In genomic region chr3:127639875-127640761, GRCm38 (mm10) we compare ENCODE assay signal across 7 mouse cellular contexts. TPM values are rescaled to one million over a fixed set of nuclear protein-coding genes. Genes with fewer than 3 reads are reported as not detected.
DNase-seq lines count a peak whose midpoint lies in the region; ATAC-seq and TF ChIP-seq lines count a peak whose summit lies in the region.

No protein-coding gene starts in this region.

- peak; percentile 73 for DNase-seq in B cell, adult 2 months
- peak; percentile 73 for DNase-seq in CD4-positive, CD25-positive, alpha-beta regulatory T cell, adult 2 months (ENCODE audit: low read depth, low spot score)
- DNase-seq in liver, embryonic 14.5 days (ENCODE audit: low read depth in 3 of 3, low spot score in 3 of 3): no peak
- DNase-seq in retina, postnatal 1 day: peak; percentile 88
- no peak for DNase-seq in spleen, postnatal 14 days (ENCODE audit: low spot score in 2 of 2)

- H3K27ac ChIP-seq in embryonic facial prominence, embryonic 12.5 days: no peak overlapping the region
- no peak overlapping the region for H3K27ac ChIP-seq in hindbrain, embryonic 15.5 days (replicated peaks)
- H3K27ac ChIP-seq in liver, embryonic 14.5 days: no peak overlapping the region

- peak overlapping the region; percentile 19; the same call in 1 of the 2 replicates for H3K4me2 ChIP-seq in embryonic facial prominence, embryonic 12.5 days (replicated peaks)
- peak overlapping the region; percentile 47 for H3K4me2 ChIP-seq in hindbrain, embryonic 15.5 days
- no peak overlapping the region for H3K4me2 ChIP-seq in liver, embryonic 14.5 days (ENCODE audit: low read depth)

- peak; percentile 25; the same call in 1 of the 2 replicates for ATAC-seq in embryonic facial prominence, embryonic 12.5 days (ENCODE audit: insufficient number of reproducible peaks, insufficient read depth, low FRiP score, low TSS enrichment)
- peak; percentile 73 for ATAC-seq in hindbrain, embryonic 15.5 days (ENCODE audit: low FRiP score, low read depth)
- ATAC-seq in liver, embryonic 14.5 days (ENCODE audit: insufficient read depth): no peak

- no peak for TF ChIP-seq EP300 in liver, embryonic 14.5 days (IDR thresholded peaks at IDR 0.05; ENCODE audit: low read depth)

- peaks cover 7% of the 10 kb centered on the region; the same call in 1 of the 2 replicates for H3K4me1 ChIP-seq in embryonic facial prominence, embryonic 12.5 days
- peaks cover 22% of the 10 kb centered on the region for H3K4me1 ChIP-seq in hindbrain, embryonic 15.5 days (replicated peaks)
- H3K4me1 ChIP-seq in liver, embryonic 14.5 days (replicated peaks; ENCODE audit: control insufficient read depth in 2 of 2, insufficient read depth in 2 of 2, low read length in 1 of 2): no peaks in the 10 kb centered on the region

- H3K4me3 ChIP-seq in embryonic facial prominence, embryonic 12.5 days: no peak overlapping the region
- H3K4me3 ChIP-seq in hindbrain, embryonic 15.5 days: 0 out of 2 replicates have a peak overlapping the region, but pooled peaks have one; percentile 14
- H3K4me3 ChIP-seq in liver, embryonic 14.5 days (ENCODE audit: insufficient read depth in 1 of 2, low read depth in 2 of 2, low read length in 2 of 2): no peak overlapping the region

- TF ChIP-seq CTCF in liver, embryonic 14.5 days (IDR thresholded peaks at IDR 0.05; ENCODE audit: low read depth): peak; percentile 59

- no peak overlapping the region for H3K9ac ChIP-seq in embryonic facial prominence, embryonic 12.5 days
- H3K9ac ChIP-seq in hindbrain, embryonic 15.5 days: no peak overlapping the region
- no peak overlapping the region for H3K9ac ChIP-seq in liver, embryonic 14.5 days (replicated peaks)

- peaks cover 89% of the 10 kb centered on the region for H3K27me3 ChIP-seq in embryonic facial prominence, embryonic 12.5 days
- H3K27me3 ChIP-seq in hindbrain, embryonic 15.5 days: peaks cover 67% of the 10 kb centered on the region
- peaks cover 79% of the 10 kb centered on the region for H3K27me3 ChIP-seq in liver, embryonic 14.5 days (ENCODE audit: control insufficient read depth, insufficient read depth, low read length)

- H3K9me3 ChIP-seq in embryonic facial prominence, embryonic 12.5 days: no peaks in the 10 kb centered on the region
- H3K9me3 ChIP-seq in hindbrain, embryonic 15.5 days: no peaks in the 10 kb centered on the region
- H3K9me3 ChIP-seq in liver, embryonic 14.5 days (ENCODE audit: control insufficient read depth, low read length): no peaks in the 10 kb centered on the region

- WGBS in embryonic facial prominence, embryonic 12.5 days: under 1% methylated on average over 36 of the region's 36 CpGs
- WGBS in hindbrain, embryonic 15.5 days: 1% methylated on average over 36 of the region's 36 CpGs
- 2% methylated on average over 36 of the region's 36 CpGs for WGBS in liver, embryonic 14.5 days (ENCODE audit: insufficient replicate concordance)

- H3K36me3 ChIP-seq in embryonic facial prominence, embryonic 12.5 days: no peaks in the 10 kb centered on the region
- H3K36me3 ChIP-seq in hindbrain, embryonic 15.5 days: no peaks in the 10 kb centered on the region
- no peaks in the 10 kb centered on the region for H3K36me3 ChIP-seq in liver, embryonic 14.5 days (replicated peaks; ENCODE audit: control insufficient read depth, insufficient read depth, low read depth)

RNA-seq across cellular contexts. Expression of gene Neurog2, which starts 7.2 kb away (rescaled TPM):
- 3.9 and 5.2 TPM in 2 replicates for polyA plus RNA-seq in embryonic facial prominence, embryonic 12.5 days (2016; fragmentation: Nextera tagmentation; extraction: Ambion mirVana)
- polyA plus RNA-seq in hindbrain, embryonic 15.5 days (2015; fragmentation: Nextera tagmentation; extraction: Ambion mirVana): 6.7 and 17.7 TPM in 2 replicates
- polyA plus RNA-seq in liver, embryonic 14.5 days (2012; rRNA removed): 0.01 and 0.21 TPM in 2 replicates
- not detected in 2 replicates for polyA plus RNA-seq in liver, embryonic 14.5 days (2014; fragmentation: Nextera tagmentation; extraction: Ambion mirVana)

Comparison
In these comparisons a context has a peak if more than half of its experiments do, and no peak if none do; other contexts are left out.
1. DNase-seq: peak in B cell, adult 2 months (2 of 2), CD4-positive, CD25-positive, alpha-beta regulatory T cell, adult 2 months (single experiment) and retina, postnatal 1 day (single experiment); none in liver, embryonic 14.5 days (0 of 3) and spleen, postnatal 14 days (0 of 2).